Mouse (Mus musculus) urinary bladder, adult 18-20 months (tissue): ENCODE results near the gene Gnat2.

Experiments used
- DNase-seq, 2 experiments: peaks; one replicate each; pipeline ENCODE4 v3.0.0; 2022; ENCODE audit warnings: low spot score in 2 of 2, mixed read lengths in 2 of 2

Gnat2 gene

DNA sequence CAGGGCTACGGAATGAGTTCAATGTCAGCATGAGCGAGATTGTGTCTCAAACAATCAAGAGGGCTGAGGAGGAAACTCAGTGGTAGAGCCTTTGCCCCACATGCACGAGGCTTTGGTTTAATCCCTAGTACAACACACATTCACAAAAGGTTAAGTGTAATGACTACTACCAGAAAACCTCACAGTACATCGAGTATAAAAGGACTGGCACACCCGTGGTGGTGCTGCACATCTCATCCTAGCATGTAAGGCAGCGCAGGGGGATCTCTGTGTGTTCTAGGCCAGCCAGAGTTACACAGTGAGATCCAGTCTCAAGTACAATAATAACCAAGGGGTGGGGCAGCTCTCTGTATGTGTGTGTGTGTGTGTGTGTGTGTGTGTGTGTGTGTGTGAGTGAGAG, 24.9 kb downstream of the Gnat2 start:
- no peak for DNase-seq

DNA sequence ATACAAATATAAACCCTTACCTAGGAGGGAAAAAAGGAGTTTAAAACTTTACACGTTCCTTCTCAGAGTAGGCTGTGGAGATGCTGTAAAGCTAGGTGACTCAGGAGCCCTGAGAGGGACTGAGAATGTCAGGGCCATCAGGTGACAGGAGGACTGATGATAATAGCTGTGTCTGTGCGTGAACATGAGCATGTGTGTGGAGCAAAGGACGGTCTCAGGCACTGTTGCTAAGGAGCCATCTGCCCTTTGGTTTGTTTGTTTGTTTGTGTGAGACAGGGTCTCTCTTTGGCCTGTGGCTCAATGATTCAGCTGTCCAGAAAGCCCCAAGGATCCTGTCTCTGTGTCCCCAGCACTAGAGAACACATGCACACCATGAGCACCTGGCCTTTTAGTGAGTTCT, 28.5 kb downstream of the Gnat2 start:
- no peak for DNase-seq

DNA sequence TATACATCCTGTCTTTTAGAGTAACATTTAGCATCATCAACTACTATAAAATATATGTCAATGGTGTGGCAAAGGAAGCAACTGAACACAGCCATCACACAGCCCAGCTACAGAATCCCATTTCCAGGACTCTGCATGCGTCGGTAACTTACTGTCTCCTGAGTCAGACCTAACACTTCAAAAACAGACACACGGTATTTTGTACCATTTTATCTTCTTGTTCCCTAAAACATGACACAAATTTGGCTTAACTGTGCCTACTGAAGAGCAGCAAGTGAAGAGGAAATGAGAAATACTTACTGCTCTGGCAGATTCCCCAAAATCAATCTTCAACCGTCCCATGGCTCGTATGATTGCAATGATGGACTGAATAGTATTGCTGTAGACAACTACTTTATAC, 30.7 kb downstream of the Gnat2 start:
- DNase-seq, result no peak

DNA sequence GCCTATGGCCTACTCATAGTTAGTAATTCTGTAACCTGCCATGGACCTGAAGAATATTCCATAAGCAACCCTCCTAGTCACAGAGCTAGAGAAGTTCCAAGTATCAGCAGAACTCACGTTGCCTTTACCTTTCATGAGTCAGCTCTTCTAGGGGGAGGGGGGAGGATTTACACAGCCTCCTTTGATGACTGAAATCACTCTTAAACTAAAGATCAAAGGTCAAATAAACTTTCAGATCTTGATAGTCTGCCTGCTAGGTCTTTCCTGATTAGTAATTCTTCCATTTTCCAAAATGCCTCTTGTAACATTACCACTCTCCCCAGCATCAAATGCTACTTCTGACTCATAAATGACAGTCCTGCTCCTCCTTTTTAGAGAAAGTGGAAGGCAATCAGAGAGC, 31.5 kb downstream of the Gnat2 start:
- no peak for DNase-seq

DNA sequence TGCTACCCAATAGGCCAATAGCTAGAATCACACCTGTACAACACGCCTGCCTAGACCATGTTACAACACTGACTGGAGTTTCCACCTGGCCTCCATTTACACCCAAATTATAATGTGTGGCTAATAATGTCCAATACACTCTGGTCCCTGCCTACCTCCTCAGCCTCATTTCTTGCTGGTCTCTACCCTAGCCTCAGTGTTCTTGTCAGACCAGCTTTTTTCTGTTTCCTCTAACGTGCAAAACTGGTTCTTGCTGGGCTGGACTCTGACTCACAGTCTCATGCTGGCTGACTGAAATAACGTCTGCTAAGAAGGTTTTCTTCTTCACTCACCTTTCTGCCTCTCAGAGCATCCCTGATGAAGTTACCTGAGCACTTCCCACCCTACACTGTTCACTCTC, 33.7 kb downstream of the Gnat2 start:
- peak in 1 of 2 experiments; percentile 46 for DNase-seq

DNA sequence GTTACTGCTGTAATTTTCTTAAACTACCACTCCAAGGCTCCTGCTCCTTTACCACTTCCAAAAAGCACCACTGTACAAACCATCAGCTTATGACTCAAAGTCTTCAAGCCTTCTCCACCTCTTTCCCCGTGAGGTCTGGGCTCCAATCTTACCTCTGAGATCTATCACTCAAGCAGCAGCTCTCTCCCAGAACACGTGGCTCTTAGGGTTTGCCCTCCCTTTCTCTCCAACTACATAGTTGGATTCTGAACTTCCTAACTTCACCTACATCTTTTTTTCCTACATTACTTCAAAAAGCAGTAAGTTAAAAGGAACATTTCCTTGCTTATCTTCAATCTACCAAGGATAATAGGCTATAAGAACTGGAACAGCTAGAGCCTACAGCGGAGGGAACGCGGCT, 35.9 kb downstream of the Gnat2 start:
- no peak for DNase-seq

DNA sequence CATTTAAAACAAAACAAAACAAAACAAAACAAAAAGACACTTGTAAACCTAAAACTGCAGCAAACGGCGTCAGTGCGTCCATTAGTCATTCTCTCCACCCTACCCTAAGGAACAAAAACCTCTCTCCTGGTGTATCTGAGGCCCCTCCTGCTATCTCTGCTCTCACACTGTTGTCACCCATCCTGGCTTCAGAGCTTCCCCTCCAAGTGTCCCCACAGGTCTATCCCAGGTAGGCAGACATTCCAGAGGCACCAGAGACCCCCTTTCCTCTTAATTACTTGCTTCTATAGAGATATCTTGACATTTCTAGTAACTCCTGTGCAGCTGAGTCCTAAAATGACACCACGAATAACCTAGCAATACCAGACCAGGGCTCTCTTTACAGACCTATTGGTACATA, 36.8 kb downstream of the Gnat2 start:
- no peak for DNase-seq

DNA sequence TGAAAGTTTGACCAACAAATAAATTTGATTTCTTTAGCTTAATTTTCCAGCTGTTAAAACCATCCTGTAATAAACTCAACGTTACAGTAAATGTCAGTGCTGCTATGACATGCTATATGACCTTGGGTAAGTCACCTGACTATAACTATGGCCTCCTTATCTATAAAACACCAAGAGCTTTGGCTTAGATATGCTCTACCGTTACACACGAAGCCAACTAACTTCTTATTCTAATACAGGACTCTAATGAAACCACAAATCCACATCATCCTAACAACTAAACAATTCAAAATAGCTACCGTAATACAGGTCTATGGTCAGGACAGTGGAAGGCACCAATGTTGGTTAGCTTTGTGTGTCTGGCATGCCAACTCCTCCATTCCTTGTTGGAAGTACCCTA, 37.2 kb downstream of the Gnat2 start:
- DNase-seq, result no peak

DNA sequence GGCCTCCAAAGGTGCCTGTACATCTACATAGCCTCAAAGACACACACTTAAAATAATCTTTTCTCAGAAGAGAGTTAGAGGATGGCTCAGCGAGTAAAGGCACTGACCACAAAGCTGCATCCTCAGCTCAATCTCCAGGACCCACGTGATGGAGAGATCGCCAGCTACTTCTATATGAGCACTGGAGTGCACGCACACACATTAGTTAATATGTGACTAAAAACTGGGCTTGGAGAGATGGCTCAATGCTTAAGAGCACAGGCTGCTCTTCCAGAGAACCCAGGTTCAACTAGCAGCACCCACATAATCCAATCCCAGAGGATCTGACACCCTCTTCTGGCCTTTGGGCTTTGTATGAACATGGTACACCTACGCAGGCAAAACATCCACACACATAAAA, 38.6 kb downstream of the Gnat2 start:
- DNase-seq, result no peak

DNA sequence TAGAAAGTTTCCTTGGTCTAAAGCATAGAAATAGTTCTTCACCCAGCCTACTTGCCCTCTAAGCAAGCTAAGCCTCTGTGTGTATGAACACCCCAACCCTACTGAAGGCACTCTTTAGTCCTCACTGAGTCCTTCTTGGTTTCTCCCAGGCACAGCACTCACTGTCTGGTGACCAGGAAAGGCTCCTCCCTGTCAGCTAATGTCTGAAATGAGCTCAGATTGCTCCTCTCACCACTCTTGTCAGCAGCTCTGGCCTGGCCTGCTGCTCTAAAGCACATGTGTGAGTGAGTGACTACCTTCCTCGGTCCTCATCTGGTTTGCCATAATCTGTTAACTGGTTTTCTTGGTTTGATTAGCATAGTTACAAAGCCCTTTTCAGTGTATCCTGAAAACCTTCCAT, 39.2 kb downstream of the Gnat2 start:
- DNase-seq, result no peak

DNA sequence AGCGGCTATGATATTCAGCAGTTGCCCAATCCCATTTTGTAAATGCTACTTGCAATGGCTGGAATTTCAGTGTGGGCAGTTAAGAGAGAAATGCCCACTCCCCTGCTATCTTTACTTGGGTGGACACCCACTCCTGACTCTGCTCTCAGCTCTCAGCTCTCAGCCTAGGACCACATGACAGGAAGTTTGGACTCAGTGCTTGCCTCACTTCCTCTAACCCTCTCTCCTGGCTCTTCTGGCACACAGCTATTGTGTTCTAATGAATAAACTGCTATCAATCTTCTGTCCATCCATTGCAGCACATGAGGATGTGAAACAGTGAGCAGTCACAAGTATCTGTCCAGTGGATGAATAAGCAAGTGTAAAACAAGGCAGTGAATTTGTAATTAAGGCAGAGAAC, 39.9 kb downstream of the Gnat2 start:
- DNase-seq, result no peak

DNA sequence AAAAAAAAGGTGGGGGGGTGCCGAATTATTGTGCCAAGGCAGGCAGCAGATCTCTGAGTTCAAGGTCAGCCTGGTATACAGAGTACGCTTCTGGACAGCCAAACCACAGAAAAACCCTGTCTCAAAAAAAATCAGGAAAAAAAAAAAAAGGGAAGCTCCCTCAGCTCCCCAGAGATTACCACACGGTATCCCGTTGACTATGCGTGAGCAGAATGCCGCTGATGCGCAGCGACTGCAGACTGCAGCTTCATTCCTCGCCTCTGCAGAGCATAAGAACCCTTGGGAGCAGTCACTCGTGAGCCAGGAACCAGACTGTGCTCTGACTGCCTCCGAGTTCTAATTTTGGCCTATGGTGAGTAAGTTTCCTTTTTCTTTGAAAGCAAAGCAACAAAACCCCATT, 42.1 kb downstream of the Gnat2 start:
- no peak for DNase-seq

DNA sequence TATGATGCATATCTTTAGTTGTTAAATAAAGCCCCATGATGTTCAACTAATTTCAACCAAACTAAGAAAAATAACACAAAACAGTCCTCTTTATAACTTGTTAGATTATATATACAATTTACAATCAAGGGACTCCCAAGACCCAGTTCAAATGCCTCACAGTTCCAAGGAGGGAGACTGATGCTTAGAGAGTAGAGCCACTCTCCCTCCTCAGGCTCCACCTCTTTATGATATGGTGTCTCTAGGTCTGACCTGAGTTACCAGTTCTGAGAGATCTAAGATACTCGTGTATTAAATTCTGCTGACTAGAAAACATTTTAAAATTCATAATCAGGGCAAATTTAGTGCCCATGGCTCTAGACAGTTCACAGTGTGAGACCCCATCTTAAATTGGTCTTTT, 46.5 kb downstream of the Gnat2 start:
- DNase-seq, result no peak

DNA sequence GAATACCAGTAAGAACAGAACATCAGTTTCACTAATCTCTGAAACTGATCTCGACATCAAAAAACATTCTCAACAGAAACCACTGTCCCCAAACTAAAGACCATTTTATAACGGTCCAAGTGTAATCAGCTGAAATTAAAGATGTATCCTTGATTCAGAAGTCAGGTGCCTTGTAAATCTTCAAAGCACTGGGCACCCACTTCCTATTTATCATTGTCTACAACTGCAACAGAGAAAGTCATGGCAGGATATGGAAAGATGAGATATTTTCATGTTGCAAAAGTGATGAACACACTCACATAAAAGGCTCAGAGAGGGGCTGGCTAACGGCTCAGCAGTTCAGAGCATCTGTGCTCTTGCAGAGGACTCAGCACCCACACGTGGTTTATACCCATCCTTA, 48.2 kb downstream of the Gnat2 start:
- no peak for DNase-seq

DNA sequence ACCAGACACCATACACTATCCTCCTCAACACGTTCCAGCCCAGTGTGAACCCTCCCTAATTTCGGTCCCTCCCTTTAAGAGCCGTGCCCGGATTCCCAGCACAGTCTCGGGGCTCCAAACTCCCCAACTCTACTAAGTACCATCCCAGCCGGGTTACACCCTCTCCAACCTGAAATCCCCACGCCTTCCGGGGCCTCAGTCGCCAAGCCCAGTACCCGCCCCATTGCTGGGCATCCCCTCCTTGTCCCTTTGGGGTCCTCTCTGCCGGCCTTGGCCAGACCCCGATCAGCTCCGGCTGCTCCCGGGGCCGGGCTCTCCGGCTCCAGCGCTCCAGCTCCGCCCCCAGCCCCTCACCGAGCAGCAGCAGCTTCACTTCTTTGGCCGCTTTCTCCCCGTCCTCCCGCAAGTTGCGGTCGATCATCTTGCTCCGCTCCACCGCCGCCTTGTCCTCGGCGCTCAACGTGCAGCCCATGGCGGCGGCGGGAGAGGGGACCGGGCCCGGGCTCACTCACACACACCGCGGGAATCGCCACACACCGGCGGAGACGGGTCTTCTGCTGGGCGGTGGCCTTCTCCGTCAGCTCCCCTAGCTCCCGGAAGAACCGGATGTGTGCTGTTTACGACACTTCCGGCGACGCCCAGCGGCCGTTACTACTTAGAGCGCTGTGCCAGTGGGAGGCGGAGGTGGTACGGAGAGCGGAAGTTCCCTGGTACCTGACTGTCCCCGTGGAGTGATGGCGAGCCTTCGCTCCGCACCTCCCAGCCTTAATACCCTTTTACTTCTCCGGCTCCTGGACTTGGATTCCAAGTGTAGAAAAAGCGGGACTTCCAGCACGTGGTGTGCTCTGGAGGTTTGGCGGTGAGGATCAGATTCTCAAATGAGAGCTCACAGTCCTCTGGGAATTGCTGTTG, 53.2 kb downstream of the Gnat2 start, which contains the start of gene Gnai3:
Gene Gnai3 (minus strand): TSS at position 613 of the 912 bp plus-strand sequence.
- DNase-seq, result peak; percentile 87 to 88

DNA sequence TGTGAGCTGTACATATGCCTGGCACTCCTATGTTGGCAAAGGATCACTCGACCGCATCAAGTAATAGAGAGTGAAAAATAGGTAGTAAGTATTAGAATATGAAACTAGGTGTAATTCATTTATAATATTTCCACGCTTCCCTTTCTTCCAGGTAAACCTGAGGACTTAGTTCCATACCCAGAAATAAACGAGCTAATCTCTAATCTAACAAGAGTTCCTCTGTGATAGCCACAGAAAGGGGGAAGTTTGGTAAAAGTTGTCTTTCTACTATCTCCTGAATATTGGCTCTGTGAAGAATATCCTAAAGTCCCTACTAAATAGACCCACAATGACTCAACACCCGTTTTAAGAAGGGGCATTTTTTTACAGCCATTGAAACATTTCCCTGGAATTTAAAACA, 54.1 kb downstream of the Gnat2 start:
- no peak for DNase-seq

DNA sequence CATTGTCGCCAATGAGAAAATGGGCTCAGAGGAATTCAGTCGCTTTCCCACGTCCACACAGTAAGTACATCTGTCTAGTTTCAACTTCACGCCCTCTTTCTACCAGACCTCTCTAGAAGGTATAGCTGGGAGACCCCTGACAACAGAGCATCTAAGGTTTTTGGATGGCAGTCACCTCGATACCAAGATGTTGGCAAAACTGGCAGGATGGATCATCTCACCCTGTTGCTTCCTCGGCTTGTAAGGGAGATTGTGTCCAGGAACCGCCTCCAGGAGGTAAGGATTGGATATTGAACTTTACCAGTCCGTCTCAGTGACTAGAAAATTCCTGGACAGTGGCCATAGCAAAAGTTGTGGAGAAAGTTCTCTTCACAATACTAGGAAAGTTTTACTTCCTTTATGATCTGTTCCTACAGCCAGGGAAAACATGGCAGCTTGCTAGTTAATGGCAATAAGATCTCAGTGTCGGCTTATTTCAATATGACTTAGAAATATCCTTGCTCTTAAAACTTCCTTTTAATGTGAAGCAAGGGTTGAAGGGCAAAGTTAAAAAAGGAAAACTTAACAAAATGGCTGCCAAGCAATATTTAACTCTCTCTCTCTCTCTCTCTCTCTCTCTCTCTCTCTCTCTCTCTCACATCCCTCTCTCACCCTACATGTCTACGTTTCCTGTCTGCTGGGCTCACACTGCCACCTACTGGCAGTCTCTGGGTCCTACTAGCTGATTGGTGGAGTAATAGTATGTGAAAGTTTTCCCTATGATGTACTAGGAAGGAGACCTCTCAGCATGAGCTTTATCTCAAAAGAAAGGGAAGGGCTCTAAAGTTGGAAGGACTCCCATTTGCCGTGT, 55.0 kb downstream of the Gnat2 start:
- DNase-seq, result peak; percentile 69 to 77
